Mouse (Mus musculus) liver, postnatal 0 days (tissue): ENCODE results near the gene Tmem51.

Source experiments
- CTCF ChIP-seq: sonication (generic); IDR thresholded peaks from 2 replicates; pipeline ENCODE4 v1.5.1; 2016; ENCODE audit warnings: antibody characterized with exemption, low read depth
- EP300 ChIP-seq: IDR thresholded peaks from 2 replicates; pipeline ENCODE4 v1.6.1; 2016; ENCODE audit warnings: antibody characterized with exemption, low read depth, mild to moderate bottlenecking

DNA sequence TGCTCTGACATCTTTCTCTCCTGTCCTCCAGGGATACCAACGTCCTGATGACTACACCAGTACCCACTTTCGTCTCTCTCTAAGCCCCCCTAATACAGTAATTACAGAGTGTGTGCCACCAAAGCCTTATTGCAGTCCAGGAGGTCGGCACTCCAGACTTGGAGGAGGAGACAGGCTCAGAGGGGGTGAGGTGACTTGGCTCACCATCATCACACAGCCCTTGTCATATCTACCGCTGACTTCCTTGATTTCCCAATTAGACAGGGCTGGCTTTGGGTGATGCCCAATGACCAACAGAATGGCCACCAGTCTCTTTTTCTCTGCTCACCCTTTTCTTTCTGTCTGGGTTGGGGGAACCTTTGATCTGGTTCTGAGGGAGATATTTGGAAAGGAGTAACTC, 1.4 kb downstream of the Tmem51 start:
- TF ChIP-seq CTCF (no peak), EP300 (no peak)
